Mouse (Mus musculus) ES-Bruce4 (cell line): ENCODE measurements at regions not wholly inside any gene's neighbourhood (a gene's known extent, or its start where the extent isn't known, plus 50 kb on each side); places are given as distances from the start of the nearest gene placed in this dataset.

Experiments used
- H3K27ac ChIP-seq: 2 replicates; pipeline ENCODE4 v1.5.1; 2012; ENCODE audit warnings: low read length, inconsistent platforms; ENCODE audit not compliant: insufficient read depth
- H3K27me3 ChIP-seq: 2 replicates; pipeline ENCODE4 v1.6.1; 2012; ENCODE audit warnings: mild to moderate bottlenecking, low read length, inconsistent platforms; ENCODE audit not compliant: control insufficient read depth, poor library complexity, insufficient read depth, severe bottlenecking
- H3K36me3 ChIP-seq: 2 replicates; pipeline ENCODE4 v1.6.1; 2012; ENCODE audit warnings: inconsistent platforms, mild to moderate bottlenecking, low read length, moderate library complexity; ENCODE audit not compliant: control insufficient read depth, poor library complexity, insufficient read depth, severe bottlenecking
- H3K4me1 ChIP-seq: one replicate; pipeline ENCODE4 v1.8.1; 2011; ENCODE audit warnings: low read length; ENCODE audit not compliant: control insufficient read depth, insufficient read depth
- H3K4me3 ChIP-seq: 2 replicates; pipeline ENCODE4 v1.5.1; 2011; ENCODE audit warnings: low read depth, mild to moderate bottlenecking, low read length
- H3K9ac ChIP-seq: 2 replicates; pipeline ENCODE4 v1.6.1; 2012; ENCODE audit warnings: low read depth, mild to moderate bottlenecking, inconsistent platforms; ENCODE audit not compliant: poor library complexity, severe bottlenecking
- H3K9me3 ChIP-seq: replicated peaks from 2 replicates; pipeline ENCODE4 v1.6.1; 2012; ENCODE audit warnings: mild to moderate bottlenecking, low read length, inconsistent platforms; ENCODE audit not compliant: control insufficient read depth, poor library complexity, insufficient read depth, severe bottlenecking
- CTCF ChIP-seq: IDR thresholded peaks from one replicate; pipeline ENCODE4 v1.8.1; 2011; ENCODE audit warnings: low read depth, low read length
- EP300 ChIP-seq: IDR thresholded peaks from 2 replicates; pipeline ENCODE4 v1.6.1; 2011; ENCODE audit warnings: low read depth, low read length; ENCODE audit not compliant: insufficient read depth
- POLR2A ChIP-seq: IDR thresholded peaks from one replicate; pipeline ENCODE4 v1.8.1; 2011; ENCODE audit warnings: low read length; ENCODE audit not compliant: insufficient read depth

DNA sequence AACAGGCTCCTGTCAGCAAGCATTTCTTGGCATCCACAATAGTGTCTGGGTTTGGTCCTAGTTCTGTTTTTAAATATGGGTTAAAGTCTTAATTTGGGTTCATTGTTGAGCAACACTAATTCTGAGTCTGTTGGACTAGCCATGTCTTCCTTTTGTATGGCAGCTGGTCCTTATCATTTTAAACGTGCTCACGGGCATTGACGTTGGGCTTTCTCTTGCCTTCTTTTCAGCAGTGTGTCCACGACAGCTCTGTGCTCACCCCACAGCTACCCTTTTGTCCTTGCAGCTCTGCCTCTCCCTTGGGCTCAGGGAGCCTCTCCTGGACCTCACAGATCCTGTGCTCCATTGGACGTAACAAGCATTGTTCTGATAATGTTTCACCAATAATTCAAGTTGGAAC is 168.9 kb upstream of the Rag2 start:
- H3K27ac ChIP-seq, result no peak overlapping the region
- no peak overlapping the region for H3K9ac ChIP-seq
- H3K27me3 ChIP-seq, result no peaks in the 10 kb centered on the region; the same call in 1 of the 2 replicates
- no peaks in the 10 kb centered on the region for H3K36me3 ChIP-seq
- no peaks in the 10 kb centered on the region for H3K9me3 ChIP-seq
- no peak overlapping the region for H3K4me3 ChIP-seq
- H3K4me1 ChIP-seq, result no peaks in the 10 kb centered on the region
- TF ChIP-seq POLR2A (no peak), EP300 (no peak), CTCF (no peak)

GRCm38 (mm10) chr2:101458959-101459358 is 165.6 kb upstream of the Rag2 start:
- Histone ChIP-seq H3K27ac (no peak overlapping the region), H3K9ac (no peak overlapping the region), H3K9me3 (no peaks in the 10 kb centered on the region), H3K4me3 (no peak overlapping the region), H3K4me1 (no peaks in the 10 kb centered on the region), H3K27me3 (no peaks in the 10 kb centered on the region; the same call in 1 of the 2 replicates), H3K36me3 (no peaks in the 10 kb centered on the region)
- TF ChIP-seq POLR2A, result no peak
- no peak for TF ChIP-seq EP300
- TF ChIP-seq CTCF, result no peak

DNA sequence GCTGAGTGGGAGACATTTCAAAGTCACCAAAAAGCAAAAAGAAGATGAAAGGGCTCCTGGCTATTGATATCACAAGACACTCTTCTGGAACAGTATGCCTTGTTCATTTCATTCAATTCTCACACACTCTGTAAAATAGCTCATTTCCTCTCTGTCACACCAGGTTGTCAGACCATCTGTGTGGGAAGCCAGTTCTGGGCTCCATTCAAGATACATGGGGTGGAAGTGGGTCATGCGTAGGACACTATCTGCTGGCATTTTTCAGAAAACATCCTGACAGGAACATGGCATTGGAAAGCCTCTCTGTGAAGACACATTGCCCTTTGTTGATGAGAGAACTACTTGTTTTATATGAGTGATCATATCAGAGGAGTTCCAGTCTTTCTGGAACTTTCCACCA is 162.1 kb upstream of the Rag2 start:
- no peak overlapping the region for H3K9ac ChIP-seq
- no peaks in the 10 kb centered on the region for H3K9me3 ChIP-seq
- H3K4me3 ChIP-seq, result no peak overlapping the region
- TF ChIP-seq POLR2A (no peak), EP300 (no peak), CTCF (no peak)
- no peaks in the 10 kb centered on the region; the same call in 1 of the 2 replicates for H3K27me3 ChIP-seq
- H3K27ac ChIP-seq, result no peak overlapping the region
- H3K36me3 ChIP-seq, result no peaks in the 10 kb centered on the region
- H3K4me1 ChIP-seq, result no peaks in the 10 kb centered on the region

DNA sequence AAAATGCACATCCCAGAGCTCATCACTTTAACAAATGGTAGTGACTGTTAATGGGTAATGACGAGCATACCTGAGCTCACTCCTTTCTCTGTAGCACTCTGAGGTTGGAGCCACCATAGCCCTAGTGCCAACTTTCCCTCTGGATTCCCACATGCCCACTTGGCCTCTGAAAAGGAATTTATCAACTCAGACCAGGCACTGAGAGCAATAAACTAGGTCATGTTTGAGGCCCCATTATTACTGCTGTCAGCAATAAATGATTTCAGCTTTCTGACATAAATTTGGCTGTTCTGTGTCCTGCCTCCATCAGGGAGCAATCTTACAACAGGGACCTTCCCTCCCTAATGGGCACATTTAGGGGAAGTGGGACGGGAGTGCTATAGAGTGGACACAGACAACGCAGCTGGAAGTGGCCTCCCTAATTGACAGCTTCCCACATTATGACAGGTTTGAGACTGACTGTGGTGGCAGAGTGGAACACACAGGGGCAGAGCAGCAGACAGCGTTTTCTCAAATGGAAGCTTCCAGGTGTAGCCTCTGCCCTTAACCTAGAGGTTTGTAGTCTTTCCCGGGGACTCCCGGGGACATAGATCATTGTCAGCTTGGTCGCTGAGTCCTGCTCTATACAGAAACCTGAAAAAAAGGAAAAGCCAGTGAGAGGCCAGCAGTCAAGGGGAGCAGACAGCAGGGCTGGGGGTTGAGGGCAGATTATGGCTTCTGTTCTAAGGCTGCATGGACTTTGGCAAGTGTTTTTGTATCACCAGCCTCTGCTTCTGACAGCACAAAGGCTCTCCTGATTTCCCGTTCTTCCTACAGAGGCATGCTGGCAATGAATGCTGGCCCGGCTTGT is 160.0 kb upstream of the Rag2 start:
- Histone ChIP-seq H3K27ac (no peak overlapping the region), H3K9me3 (no peaks in the 10 kb centered on the region), H3K27me3 (no peaks in the 10 kb centered on the region), H3K9ac (no peak overlapping the region), H3K4me1 (no peaks in the 10 kb centered on the region), H3K4me3 (no peak overlapping the region), H3K36me3 (no peaks in the 10 kb centered on the region)
- no peak for TF ChIP-seq EP300
- TF ChIP-seq POLR2A, result no peak
- no peak for TF ChIP-seq CTCF

GRCm38 (mm10) chr2:101470569-101471100 is 153.9 kb upstream of the Rag2 start:
- Histone ChIP-seq H3K36me3 (no peaks in the 10 kb centered on the region), H3K27ac (no peak overlapping the region), H3K9me3 (no peaks in the 10 kb centered on the region), H3K9ac (no peak overlapping the region), H3K27me3 (no peaks in the 10 kb centered on the region), H3K4me3 (no peak overlapping the region), H3K4me1 (no peaks in the 10 kb centered on the region)
- no peak for TF ChIP-seq CTCF
- TF ChIP-seq EP300, result no peak
- no peak for TF ChIP-seq POLR2A

- TF ChIP-seq EP300, result no peak
- TF ChIP-seq POLR2A, result no peak
- peak; percentile 99 for TF ChIP-seq CTCF
- Histone ChIP-seq H3K4me3 (no peak overlapping the region), H3K9ac (no peak overlapping the region), H3K27ac (no peak overlapping the region), H3K9me3 (no peaks in the 10 kb centered on the region), H3K4me1 (no peaks in the 10 kb centered on the region), H3K36me3 (no peaks in the 10 kb centered on the region), H3K27me3 (no peaks in the 10 kb centered on the region)
Observed at GRCm38 (mm10) chr2:101472449-101473115, 151.9 kb upstream of the Rag2 start.
